Mouse (Mus musculus) limb, embryonic 11.5 days (tissue): Measurements from ENCODE around the gene Gorasp2. TPM values are rescaled to one million over a fixed set of nuclear protein-coding genes. Genes with fewer than 3 reads are reported as not detected.

Experiments used
- ATAC-seq: fragments of 200-750 bp; cut with Nextera tagmentation; 2 replicates; pipeline ENCODE4 v1.8.0; 2017; ENCODE audit warnings: low read depth; ENCODE audit not compliant: insufficient number of reproducible peaks, low FRiP score, low TSS enrichment
- DNase-seq: peaks from one replicate; pipeline ENCODE4 v3.0.0-alpha.2; 2015; ENCODE audit warnings: low spot score
- H3K27ac ChIP-seq: fragments of 300-500 bp; sonication (generic); replicated peaks from 2 replicates; pipeline ENCODE4 v1.5.1; 2014; ENCODE audit warnings: low read depth, mild to moderate bottlenecking, low read length
- H3K27me3 ChIP-seq: fragments of 300-500 bp; sonication (generic); 2 replicates; pipeline ENCODE4 v1.6.1; 2014; ENCODE audit warnings: mild to moderate bottlenecking, low read length, mixed read lengths; ENCODE audit not compliant: control insufficient read depth, insufficient read depth
- H3K36me3 ChIP-seq: fragments of 300-500 bp; sonication (generic); 2 replicates; pipeline ENCODE4 v1.6.1; 2014; ENCODE audit warnings: mild to moderate bottlenecking, low read length, moderate library complexity, mixed read lengths; ENCODE audit not compliant: control insufficient read depth, insufficient read depth
- H3K4me1 ChIP-seq: fragments of 300-500 bp; sonication (generic); 2 replicates; pipeline ENCODE4 v1.6.1; 2014; ENCODE audit warnings: low read length, mixed read lengths; ENCODE audit not compliant: control insufficient read depth, insufficient read depth
- H3K4me2 ChIP-seq: fragments of 300-500 bp; sonication (generic); 2 replicates; pipeline ENCODE4 v1.6.1; 2014; ENCODE audit warnings: low read depth, mild to moderate bottlenecking, moderate library complexity; ENCODE audit not compliant: severe bottlenecking
- H3K4me3 ChIP-seq: fragments of 300-500 bp; sonication (generic); 2 replicates; pipeline ENCODE4 v1.5.1; 2014; ENCODE audit warnings: low read depth, low read length
- H3K9ac ChIP-seq: fragments of 300-500 bp; sonication (generic); 2 replicates; pipeline ENCODE4 v1.6.1; 2014; ENCODE audit warnings: mild to moderate bottlenecking, low read length
- H3K9me3 ChIP-seq: fragments of 300-500 bp; sonication (generic); 2 replicates; pipeline ENCODE4 v1.6.1; 2016; ENCODE audit warnings: low read length; ENCODE audit not compliant: control insufficient read depth
- WGBS: fragments of 180-500 bp; shearing (Covaris S2); extraction: QIAGEN DNeasy Blood & Tissue Kit; methylation state at CpG from one replicate; pipeline ENCODE4 v1.1.7; 2014; 5-methylcytosine and 5-hydroxymethylcytosine counted together
- polyA plus RNA-seq: library from polyadenylated mRNA; unstranded; fragments of >200 nt; fragmentation: Nextera tagmentation; extraction: Ambion mirVana; gene quantifications from 2 replicates; pipeline ENCODE4 v1.2.1, GENCODE M21; 2014

Gorasp2 gene
- polyA plus RNA-seq = 172 and 176 TPM in 2 replicates

DNA sequence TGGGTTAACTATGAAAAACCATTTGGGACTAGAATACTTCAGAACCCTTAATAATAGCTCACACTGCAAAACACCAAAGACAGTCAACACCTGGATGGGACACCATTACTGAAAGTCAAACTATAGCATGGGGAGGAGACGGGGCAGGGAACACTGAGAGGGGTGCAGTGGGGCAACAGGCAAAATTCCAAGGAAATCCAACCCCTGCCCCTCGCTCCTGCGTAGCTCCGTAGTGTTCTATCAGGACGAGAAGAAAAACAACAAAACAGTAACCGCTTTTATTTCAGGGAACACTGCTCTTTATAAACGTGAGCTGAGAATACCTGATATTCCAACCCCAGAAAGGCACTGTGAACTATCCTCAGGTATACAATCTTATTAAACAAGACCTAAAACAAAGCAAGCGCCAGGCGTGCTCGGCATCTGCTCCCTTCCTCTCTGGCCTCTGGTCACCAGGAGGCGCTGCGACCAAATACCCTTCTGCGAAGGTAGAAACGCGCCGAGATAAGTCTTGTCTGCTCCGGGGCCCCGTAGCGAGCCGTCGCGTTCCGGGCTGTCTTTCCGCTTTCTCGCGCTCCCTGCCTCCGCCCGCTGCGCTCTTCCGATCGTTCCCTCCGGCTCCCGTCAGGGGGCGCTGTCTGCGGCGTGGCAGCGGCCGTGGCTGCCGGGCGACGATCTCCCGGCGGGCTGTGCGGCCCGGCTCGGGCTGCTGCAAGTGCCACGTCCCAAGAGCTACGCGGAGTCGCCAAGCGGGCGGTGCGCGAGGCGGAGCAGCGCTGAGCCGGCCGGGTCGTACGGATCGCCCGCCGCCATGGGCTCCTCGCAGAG, at the start of gene Gorasp2:
Gorasp2 (plus strand) TSS at position 690 of the 828 bp plus-strand sequence.
- H3K9ac ChIP-seq = peak within 1 kb of the TSS; percentile 96
- 1% methylated on average over 57 of the region's 64 CpGs for WGBS
- DNase-seq = peak; percentile 97
- H3K4me3 ChIP-seq = peak within 1 kb of the TSS; percentile 87
- no peaks in the 10 kb centered on the region for H3K9me3 ChIP-seq
- no peaks in the 10 kb centered on the region for H3K36me3 ChIP-seq
- peak; percentile 96 for ATAC-seq
- H3K4me2 ChIP-seq = peak within 1 kb of the TSS; percentile 69
- no peaks in the 10 kb centered on the region for H3K4me1 ChIP-seq
- H3K27me3 ChIP-seq = no peaks in the 10 kb centered on the region
- peak within 1 kb of the TSS; percentile 87 for H3K27ac ChIP-seq

DNA sequence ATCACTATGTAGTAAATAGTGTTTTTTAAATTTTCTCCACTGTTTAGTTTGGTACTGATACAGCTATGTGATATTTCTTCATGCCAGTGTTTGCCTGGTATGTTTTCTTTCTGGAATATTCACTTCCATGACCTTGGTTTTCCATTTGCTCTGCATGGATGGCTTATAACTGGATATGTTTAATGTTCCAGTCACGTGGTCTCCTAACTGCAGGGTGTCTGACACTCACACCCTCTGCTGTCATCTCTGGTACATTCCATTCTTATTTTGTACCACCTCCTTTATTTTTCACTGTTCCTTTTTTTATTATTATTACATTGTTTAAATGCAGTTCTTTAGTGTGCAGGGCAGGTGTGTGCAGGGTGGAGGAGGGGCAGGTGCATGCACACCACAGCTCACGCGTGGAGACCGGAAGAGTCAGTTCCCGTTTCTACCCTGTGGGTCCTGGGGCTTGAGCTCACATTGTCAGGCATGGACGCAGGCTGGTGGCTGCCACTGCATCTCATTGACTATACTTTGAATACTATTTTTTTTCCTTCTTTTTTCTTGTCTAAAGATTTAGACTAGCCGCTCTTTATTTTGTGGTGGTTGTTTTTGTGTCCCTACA, 46.5 kb upstream of the Gorasp2 start:
- ATAC-seq (no peak), DNase-seq (no peak)
- no peaks in the 10 kb centered on the region for H3K4me1 ChIP-seq
- no peaks in the 10 kb centered on the region for H3K36me3 ChIP-seq
- no peak overlapping the region for H3K27ac ChIP-seq
- no peak overlapping the region for H3K4me3 ChIP-seq
- no peaks in the 10 kb centered on the region for H3K27me3 ChIP-seq
- H3K9ac ChIP-seq = no peak overlapping the region
- 89% methylated on average over 7 of the region's 7 CpGs for WGBS
- H3K4me2 ChIP-seq = no peak overlapping the region
- H3K9me3 ChIP-seq = no peaks in the 10 kb centered on the region

DNA sequence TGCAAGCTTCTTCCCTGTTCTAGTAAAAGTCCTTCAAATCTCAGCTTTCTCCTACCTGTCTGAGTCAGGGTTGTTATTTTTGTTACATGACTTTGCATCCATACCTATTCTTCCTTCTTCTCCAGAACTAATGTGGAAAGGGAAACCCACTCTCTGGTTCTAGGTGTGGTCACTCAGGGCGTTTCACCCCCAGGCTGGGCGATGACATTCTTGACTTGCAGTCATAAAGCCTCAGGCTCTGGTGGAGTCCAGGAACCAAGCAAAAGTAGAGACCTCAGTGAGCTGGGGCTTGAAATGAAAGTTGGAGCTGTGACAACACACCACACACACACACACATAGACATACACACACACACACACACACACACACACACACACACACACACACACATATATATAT, 45.3 kb upstream of the Gorasp2 start:
- H3K9ac ChIP-seq = no peak overlapping the region
- H3K36me3 ChIP-seq = no peaks in the 10 kb centered on the region
- no peak for DNase-seq
- H3K9me3 ChIP-seq = no peaks in the 10 kb centered on the region
- H3K4me3 ChIP-seq = no peak overlapping the region
- no peak overlapping the region for H3K27ac ChIP-seq
- WGBS = 84% methylated on average over 2 of the region's 2 CpGs
- no peaks in the 10 kb centered on the region for H3K27me3 ChIP-seq
- no peaks in the 10 kb centered on the region for H3K4me1 ChIP-seq
- ATAC-seq = no peak
- no peak overlapping the region for H3K4me2 ChIP-seq

GRCm38 (mm10) chr2:70616617-70617016, 44.8 kb upstream of the Gorasp2 start:
- no peaks in the 10 kb centered on the region for H3K36me3 ChIP-seq
- H3K9ac ChIP-seq = no peak overlapping the region
- no peaks in the 10 kb centered on the region for H3K4me1 ChIP-seq
- H3K4me2 ChIP-seq = no peak overlapping the region
- no peaks in the 10 kb centered on the region for H3K9me3 ChIP-seq
- ATAC-seq (no peak), DNase-seq (no peak)
- WGBS = 82% methylated on average over 3 of the region's 3 CpGs
- no peaks in the 10 kb centered on the region for H3K27me3 ChIP-seq
- no peak overlapping the region for H3K4me3 ChIP-seq
- no peak overlapping the region for H3K27ac ChIP-seq

DNA sequence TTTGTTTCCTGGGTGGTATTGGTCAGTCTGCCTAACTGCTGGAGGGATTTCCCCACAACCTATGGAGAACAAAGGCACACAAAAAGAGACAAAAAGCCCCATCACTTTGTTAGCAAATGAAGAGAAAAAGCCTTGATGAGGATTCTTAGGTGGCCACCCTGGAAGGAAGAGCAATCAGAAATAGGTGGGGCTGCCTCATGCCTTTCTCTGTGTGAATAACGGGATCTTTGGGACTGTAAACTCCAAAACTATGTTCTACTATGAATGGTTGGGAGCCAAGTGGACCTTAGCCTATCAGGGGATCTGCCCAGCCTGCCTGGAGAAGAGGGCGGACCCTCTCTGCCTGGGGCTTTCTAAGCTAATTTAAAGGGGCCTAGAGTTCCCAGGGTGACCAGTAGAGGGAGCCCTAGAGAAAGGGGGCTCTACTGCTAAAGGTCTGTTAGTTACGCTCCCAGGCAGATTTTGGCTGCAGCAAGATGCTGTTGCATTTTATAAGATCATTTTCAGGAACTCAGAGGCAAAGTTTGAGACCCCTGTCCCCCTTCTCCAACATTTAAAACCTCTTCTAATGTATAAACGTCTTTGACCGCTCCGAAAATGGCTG, 42.0 kb upstream of the Gorasp2 start:
- Histone ChIP-seq H3K4me3 (no peak overlapping the region), H3K36me3 (no peaks in the 10 kb centered on the region), H3K4me2 (no peak overlapping the region), H3K4me1 (no peaks in the 10 kb centered on the region), H3K27ac (no peak overlapping the region), H3K27me3 (no peaks in the 10 kb centered on the region), H3K9me3 (no peaks in the 10 kb centered on the region), H3K9ac (no peak overlapping the region)
- DNase-seq = no peak
- 81% methylated on average over 6 of the region's 6 CpGs for WGBS
- ATAC-seq = no peak

GRCm38 (mm10) chr2:70620225-70620624, 41.2 kb upstream of the Gorasp2 start:
- H3K4me3 ChIP-seq = no peak overlapping the region
- H3K27ac ChIP-seq = no peak overlapping the region
- H3K9ac ChIP-seq = no peak overlapping the region
- 28% methylated on average over 6 of the region's 6 CpGs for WGBS
- no peaks in the 10 kb centered on the region for H3K4me1 ChIP-seq
- no peak overlapping the region for H3K4me2 ChIP-seq
- no peaks in the 10 kb centered on the region for H3K9me3 ChIP-seq
- DNase-seq = peak; percentile 79
- ATAC-seq = no peak
- H3K27me3 ChIP-seq = no peaks in the 10 kb centered on the region
- H3K36me3 ChIP-seq = no peaks in the 10 kb centered on the region

DNA sequence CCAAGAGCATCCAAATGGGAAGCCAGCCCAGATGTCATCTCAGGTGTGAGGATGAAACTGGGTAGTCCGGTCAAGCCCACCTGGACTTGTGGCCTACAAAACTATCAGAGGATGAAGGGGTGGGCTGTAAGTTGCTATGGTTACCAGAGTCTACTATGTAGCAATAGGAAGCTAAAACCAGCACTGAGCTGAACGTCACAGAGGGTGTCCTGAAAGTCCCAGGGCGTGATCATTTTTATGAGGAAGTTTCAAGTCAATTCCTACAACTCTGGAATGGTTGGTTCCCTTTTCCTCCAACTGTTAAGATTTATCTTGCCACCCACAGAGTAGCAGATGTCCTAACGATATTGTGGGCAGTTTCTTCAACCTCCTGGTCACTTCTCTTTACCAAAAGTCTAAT, 39.1 kb upstream of the Gorasp2 start:
- Histone ChIP-seq H3K4me3 (no peak overlapping the region), H3K4me1 (no peaks in the 10 kb centered on the region), H3K9me3 (no peaks in the 10 kb centered on the region), H3K27me3 (no peaks in the 10 kb centered on the region), H3K9ac (no peak overlapping the region), H3K27ac (no peak overlapping the region), H3K36me3 (no peaks in the 10 kb centered on the region), H3K4me2 (no peak overlapping the region)
- ATAC-seq (no peak), DNase-seq (no peak)
- WGBS = 68% methylated on average over 4 of the region's 4 CpGs

DNA sequence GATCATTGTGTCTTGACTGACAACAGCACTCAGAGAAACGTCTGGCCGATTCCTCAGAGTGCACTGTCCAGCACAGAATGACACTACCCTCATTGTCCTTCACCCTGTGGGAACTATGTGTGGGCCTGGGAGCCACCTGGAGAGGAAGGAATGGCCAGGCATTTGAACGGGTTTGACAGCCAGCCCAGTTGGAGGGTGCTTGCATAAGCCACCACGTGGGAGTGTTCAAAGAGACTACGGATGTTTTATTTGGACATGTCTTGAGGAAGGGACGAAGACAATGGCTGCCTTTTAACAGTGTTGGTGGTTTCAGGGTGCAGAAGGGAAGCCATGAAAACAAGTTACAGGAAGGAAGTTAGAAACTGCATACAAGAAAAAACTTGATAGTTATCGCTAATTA, 35.6 kb upstream of the Gorasp2 start:
- Histone ChIP-seq H3K27me3 (no peaks in the 10 kb centered on the region), H3K27ac (no peak overlapping the region), H3K4me3 (no peak overlapping the region), H3K9me3 (no peaks in the 10 kb centered on the region), H3K36me3 (no peaks in the 10 kb centered on the region), H3K4me2 (no peak overlapping the region), H3K4me1 (0 out of 2 replicates have a peak, but pooled peaks cover 8% of the 10 kb centered on the region), H3K9ac (no peak overlapping the region)
- DNase-seq (no peak), ATAC-seq (no peak)
- WGBS = 84% methylated on average over 7 of the region's 7 CpGs
